Mouse (Mus musculus) retina, embryonic 14.5 days (tissue): ENCODE measurements at regions not wholly inside any gene's neighbourhood (a gene's known extent, or its start where the extent isn't known, plus 50 kb on each side); places are given as distances from the start of the nearest gene placed in this dataset.

Experiments used
- DNase-seq: peaks from one replicate; pipeline ENCODE4 v3.0.0-alpha.2; 2015; ENCODE audit warnings: low spot score

DNA sequence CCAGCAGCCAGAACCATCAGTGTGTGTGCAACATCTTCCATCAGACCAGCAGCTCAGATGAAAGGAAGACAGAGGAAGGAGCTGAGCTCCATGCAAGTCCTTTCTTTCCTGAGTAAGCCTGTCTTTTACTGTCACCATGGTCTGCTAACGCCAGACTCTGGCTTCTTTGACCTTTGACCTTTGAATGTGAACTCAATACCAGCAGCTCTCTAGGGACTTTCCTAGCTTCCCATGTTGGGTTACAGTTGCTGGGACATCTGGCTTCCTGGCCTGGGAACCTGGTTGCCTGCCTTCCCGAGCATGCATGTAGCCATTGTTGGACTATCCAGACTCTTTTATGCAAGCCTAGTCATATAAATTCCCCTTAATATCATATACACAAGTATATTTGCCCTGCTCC lies 492.3 kb downstream of the Tmem132b start:
- DNase-seq = no peak

DNA sequence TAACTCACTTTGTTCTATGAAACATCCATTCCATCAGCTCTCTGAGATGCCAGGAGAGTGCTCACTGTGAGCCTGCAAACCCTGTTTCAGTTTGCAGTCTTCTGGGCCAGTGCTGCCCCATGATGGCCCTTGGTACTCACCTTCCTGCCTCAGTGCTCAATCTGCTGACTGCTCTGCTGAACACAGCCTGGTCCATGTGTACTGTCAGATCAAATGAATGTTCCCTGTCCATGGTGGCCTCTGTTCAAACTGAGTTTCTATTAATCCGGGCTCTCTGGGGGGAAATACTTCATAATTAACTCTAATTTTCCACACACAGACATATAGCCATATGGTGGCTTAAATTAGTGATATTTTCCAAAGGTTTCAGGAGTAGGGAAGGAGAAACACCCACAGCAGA lies 503.3 kb downstream of the Tmem132b start:
- peak; percentile 43 for DNase-seq

DNA sequence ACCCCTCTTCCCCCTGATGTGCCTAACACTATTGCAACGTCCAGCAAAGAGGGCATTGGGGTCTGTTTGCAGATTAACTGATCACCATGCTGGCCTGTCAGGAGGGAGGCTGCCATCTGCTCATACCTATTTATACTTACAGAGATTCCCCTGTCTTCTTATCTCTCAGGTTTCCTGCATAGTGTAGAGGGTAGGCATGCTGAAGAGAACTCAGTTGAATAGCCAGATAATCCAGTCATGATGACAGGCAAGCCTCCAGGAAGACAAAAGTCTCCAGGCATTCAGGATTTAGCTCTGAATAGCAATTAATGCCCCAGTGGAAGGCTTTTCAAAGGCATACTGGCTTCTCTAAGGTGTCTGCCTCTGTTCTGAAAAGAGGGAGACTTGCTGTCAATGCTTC lies 505.1 kb downstream of the Tmem132b start:
- no peak for DNase-seq

DNA sequence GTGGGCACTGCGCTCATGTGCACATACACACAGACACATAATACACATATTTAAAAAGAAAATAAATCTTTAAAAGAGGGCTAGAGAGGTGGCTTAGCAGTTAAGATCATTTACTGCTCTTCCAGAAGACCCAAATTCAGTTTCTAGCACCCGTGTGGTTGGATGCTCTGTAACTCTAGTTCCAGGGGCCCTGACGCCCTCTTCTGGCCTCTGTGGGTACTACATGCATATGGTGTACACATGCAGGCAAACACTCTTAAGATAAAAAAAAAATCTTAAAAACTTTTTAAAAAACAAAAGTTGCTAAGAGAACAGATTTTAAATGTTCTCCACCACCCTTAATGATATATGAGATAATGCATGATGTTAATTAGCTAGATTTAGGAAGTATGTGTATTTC lies 514.2 kb downstream of the Tmem132b start:
- no peak for DNase-seq

DNA sequence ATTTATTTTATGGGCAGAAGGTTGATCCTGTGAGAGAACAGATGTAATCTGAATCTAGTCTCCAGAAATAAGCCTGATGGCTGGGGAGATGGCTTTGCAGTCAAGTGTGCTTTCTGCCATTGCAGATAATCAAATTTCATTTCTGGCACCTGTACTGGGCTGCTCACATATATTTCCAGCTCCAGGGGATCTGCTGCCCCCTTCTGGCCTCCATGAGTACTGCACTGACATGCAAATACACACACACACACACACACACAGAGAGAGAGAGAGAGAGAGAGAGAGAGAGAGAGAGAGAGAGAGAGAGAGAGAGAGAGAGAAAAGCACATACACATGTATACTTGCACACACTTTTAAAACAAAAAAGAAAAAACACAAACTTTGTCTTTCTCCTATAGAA lies 532.1 kb downstream of the Tmem132b start:
- DNase-seq = no peak

DNA sequence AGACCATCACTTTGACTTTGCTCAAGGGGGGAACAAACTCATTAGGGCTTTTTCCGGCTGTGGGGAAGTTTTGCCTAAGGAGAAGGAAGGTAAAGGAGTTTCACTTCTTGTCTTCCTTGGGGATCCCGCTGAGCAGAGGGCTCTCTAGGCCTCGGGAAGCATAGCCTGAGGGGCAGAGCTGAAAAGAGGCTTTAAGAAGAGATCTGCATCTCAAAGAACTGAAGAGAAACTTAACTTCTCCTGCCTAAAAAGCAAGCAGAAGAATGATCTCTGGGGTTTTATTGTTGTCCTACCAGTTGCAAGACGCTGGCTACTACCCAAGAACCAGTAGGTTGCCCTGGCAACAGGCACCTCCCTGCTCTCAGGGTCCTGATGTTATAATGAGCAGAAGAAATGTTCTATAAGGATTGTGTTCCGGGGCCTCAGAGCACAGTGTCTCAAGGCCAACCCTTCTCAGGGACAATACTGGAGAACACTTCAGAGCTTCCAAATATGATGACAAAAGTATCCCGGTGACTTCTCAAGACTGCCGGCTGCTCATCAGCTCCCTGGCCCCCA lies 547.8 kb downstream of the Tmem132b start:
- peak; percentile 32 for DNase-seq

DNA sequence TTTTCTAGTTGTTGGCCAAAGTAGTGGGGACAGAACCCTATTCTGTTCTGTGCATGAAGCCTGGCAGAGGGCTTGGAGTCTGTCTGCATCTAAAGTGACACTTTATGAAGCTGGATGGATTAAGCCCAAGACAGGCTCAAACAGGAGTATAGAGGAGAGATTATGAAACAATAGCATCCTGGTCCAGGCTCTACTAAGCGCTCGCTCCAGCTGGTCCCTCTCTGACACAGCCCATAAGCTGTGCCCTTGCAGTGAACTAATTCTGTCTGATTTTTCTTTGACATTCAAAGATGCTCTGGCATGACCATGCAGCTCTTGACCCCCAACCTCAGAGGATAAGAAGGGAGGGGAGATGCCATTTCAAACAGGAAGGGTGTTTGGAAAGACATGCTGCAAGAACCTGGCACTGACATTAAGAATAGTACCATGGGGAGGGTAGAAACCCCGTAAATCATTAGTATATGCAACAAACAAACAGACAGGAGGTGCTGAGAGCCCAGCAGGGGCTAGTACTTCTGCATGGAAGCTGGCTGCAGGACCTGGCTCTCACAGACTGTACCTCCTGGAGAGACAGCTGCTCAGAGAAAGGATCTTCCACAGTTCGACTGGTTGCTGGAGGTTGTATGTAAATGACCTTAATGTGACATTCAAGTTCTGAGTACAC lies 556.8 kb downstream of the Tmem132b start:
- DNase-seq = peak; percentile 38

DNA sequence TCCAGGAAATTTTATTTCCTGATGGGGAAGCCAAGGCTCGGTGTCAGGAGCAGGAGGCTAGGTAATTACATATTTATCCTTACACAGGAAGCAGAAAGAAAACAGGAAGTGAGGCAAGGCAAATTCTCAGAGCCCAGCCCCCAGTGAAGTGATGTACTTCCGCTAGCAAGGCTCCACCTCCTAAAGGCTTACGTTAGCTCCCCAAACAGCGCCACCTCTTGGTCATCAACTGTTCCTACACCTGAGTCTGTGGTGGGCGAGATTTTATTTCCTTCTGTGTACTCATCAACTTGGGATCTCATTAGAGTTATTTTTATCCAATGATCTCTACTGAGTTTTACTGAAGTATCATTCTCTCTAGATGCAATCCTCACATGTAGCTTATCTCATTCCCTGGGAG lies 561.6 kb downstream of the Tmem132b start:
- no peak for DNase-seq

DNA sequence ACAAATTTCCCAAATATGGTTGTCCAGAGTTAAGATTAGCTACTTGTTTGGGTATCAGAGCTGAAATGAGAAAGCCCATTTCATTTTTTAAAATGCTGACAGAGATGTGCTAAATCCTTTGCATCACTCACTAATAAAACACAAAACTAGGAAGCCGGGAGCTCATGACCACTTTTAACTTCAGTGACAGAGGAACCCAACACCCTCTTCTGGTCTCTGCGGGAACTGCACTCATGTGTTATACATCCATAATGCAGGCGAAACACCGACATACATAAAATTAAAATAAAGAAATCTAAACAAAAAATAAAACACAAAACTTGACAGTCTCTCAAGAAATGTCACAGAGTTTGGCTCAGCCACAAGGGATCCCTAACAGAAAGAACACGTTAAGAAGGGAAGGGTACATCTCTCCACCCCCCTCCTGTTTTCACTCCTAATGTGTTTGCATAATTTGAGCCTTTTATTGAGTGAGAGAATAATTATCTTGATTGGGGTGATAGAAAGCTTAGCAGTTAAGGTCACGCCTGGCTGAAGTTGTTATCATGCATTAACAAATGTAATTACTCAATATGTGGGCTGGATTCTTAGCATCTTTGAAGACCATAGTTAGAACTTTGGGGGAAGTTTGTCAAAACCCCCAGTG lies 565.2 kb downstream of the Tmem132b start:
- DNase-seq = peak; percentile 44

DNA sequence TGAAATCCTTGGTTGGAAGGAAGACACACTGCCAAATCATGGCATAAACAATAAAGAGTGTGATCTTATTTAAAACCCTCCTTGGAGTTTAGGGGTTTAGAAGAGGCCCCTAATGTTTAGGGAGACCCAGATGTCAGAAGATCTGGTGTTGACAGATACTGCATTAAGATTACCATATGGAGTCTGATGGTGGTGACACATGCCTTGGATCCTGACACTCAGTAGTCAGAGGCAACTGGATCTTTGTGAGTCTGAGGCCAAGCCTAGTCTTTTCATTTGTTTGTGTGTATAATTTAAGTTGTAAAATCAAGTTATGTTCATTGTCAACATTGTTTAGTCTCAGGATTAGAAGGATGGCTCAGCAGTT lies 565.7 kb downstream of the Tmem132b start:
- DNase-seq = no peak

DNA sequence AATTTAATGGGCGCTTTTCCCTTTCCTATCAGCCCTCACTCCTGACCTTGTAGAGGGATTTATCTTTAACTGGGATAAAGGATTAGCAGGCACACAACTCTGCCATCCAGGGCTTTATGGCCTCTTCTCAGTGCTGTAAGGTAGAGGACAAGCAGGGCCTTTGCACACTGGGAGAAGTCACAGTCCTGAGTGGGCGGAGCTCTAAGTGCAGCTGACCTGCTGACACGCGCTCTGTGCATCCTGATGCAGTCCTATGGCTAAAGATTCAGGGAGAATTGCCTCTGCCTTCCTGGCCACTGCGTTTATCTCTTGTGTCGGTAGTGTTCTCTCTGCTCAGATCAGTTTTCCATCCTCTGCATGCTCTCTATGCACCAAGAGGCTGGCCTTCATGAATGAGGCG lies 566.9 kb downstream of the Tmem132b start:
- DNase-seq = no peak

DNA sequence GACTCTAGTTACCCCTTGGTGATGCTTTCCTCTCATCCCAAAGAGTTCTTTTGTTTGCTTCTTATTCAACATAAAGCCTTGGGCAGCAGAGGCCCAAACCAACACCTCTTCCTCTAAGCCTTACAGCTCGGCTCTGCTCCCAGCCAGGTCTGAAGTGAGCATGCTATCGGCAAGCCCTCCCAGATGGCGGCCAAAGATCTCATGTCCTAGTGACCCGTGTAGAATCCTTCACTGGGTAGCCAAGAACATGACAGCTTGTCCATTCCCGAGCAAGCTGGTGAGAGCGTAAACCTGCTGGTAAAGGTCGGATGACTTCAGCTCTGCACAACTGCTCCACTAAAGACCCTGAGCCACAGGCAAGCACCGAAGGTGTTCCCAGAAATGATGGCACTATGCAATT lies 568.4 kb downstream of the Tmem132b start:
- DNase-seq = no peak

DNA sequence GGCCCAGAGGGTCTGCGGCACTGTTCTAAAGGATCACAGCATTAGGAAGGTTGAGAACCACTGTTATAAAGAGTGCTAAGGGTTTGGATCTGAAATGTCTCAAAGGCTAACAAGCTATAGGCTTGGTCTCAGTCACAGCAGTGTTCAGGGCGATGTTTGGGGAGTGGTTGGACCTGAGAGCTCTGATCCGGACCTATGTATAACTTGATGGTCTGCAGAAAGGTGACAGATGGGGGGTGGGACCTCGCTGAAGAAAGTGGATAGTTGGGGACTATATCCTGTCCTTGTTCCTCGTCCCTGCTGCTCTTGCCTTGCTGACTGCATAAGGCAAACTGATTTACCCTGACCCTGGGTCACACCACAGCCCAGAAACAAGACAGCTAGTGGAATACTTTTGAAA lies 572.9 kb downstream of the Tmem132b start:
- no peak for DNase-seq

DNA sequence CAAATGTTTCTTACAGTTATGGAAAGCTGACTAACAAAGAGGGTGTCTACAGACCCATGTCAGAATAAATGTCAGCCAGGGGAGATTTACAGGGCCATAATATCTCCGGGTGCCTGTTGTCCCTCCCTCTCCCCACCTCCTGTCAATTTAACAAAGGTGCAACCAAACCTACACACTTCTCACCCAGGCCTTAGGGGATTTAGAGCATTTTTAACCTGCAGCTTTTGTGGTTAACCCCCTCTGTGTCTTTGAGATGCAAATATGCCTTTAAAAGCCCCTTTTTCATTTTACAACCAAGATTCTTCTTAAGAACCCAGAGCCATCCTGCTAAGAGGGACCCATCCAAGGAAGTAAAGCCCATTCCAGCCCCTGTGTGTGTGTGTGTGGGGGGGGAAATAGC lies 573.3 kb downstream of the Tmem132b start:
- DNase-seq = no peak

DNA sequence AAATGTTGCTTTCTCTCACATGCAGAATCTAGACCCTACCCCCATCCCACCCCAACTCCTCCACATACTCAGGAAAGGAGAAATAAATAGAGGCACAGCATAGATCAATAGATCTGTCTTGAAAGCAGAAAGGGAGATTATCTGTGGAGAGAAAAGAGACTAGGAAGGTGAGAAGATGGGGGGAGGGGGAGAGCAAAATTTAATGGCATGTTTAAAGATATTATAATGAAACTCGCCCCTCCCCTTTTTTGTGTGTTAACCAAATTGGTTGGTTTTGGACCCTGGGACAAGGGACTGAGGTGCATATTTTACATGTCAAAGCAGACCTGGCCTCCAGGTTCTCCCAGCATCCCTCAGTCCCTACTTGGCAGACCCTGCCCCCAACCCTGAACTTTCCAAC lies 573.9 kb downstream of the Tmem132b start:
- DNase-seq = no peak

DNA sequence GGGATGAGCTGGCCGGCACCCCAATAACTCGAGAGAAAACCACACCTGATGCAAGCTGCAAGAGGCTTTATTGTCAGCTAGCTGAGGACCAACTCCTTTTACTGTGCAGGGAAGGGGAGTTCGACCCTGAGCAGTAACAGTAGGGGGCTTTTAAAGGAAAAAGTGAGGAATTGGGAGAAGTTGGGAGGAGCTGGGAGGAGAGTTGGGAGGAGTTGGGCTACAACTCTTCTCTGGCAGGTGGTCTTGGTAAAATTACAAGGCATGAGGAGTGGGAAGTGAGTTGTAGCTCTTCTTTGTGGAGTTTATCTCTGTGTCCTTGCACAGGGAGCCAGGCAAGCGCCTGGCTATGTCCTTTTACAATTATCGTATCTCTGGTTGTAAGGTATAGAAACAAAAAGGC lies 575.4 kb downstream of the Tmem132b start:
- no peak for DNase-seq

DNA sequence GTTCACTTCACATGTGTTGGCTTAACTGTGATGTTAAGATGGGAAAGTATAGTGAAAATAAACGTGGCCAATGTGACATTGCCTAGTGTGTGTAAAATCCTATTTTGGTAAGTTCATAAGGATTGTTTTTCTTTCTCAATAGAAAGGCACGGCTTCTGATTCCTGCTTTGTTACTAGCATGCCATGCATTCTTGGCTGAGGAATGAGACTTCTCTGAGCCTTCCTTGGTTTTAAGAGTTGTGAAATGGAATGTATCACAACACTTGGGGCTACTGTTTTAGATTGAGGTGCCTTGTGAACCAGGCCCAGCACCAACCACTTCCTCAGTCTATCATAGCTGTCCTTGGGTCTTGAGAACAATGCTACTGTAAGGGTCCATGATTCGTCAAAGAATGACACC lies 577.3 kb downstream of the Tmem132b start:
- DNase-seq = no peak

DNA sequence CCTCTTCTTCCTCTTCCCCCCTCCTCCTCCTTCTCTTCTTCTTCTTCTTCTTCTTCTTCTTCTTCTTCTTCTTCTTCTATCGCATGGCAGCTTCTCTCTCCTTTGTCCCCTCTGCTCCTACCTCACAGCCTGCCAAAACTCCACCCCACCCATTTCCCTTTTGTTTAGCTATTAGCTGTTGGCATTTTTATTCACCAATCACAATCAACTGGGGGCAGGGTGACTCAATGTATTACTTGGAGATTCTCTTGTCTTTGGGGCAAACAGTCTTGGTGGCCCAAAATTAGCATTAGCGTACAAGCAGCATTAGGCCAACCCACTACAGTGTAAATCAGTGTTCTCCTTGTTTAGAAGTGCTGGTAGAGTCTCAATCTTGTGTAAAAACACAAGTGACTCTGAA lies 585.7 kb downstream of the Tmem132b start:
- DNase-seq = no peak

DNA sequence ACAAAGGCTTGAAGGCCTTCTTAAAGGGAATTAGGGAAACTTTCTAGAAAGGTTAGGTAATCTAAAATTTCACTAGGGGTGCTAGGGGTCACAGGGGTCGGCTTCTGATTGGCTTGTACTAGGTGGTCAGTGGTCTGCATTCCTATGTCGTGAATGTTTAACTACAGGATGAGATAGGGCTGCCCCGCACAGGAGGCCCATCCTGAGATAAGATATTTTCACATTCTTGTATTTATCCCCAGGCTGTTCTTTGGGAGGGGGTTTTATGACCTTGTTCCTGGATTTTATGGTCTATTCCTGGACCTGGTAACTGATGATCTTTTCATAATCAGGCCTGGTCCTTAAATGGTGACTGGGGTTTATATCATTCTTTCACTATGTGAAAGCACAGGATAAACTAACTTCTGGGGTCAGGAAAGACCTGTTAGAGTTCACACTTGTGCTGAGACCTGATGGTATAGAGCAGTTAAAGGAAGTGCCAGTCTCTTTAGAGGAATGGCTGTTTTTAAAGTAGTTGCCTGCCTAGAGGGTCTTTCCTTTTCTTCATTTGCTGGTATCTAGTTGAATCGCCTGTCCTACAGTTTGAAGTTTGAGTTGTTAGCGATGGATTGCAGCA lies 586.4 kb downstream of the Tmem132b start:
- no peak for DNase-seq

DNA sequence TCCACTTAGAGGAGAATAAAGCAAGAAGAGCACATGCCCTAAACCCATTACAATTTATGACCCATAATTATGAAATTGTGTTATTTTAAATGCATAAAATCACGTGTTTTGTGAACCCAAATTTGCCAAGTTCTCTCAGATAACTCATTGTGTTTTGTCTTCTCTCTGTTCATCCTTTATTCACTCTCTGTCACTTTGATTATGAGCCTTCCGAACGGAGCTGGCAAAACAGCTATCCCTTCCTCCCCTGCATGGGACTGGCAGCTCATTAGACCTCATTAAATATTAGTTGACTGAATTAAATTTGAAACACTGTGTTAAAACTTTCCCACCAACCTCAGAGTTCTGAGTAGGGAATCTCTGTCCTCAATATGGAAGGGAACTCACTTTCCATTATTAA lies 587.2 kb downstream of the Tmem132b start:
- peak; percentile 82 for DNase-seq

DNA sequence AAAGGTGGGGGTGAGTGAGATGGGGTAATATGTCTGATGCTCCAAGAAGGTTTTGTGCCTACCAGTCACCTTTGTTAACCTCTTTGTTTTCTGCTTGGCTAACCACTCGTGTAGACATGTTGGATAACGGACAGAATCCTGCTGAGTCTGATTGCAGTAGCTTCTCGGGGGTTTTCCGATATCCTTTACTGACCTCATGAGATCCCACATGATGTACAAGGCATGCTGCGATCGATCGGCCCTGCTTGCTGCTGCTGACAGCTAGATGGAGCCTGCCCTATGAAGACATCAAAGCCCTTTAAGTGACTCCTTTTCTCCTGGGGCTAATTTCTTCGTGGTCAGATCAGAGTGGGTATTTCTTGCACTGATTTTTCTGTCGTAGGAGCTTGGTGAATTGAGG lies 591.6 kb downstream of the Tmem132b start:
- DNase-seq = peak; percentile 72

DNA sequence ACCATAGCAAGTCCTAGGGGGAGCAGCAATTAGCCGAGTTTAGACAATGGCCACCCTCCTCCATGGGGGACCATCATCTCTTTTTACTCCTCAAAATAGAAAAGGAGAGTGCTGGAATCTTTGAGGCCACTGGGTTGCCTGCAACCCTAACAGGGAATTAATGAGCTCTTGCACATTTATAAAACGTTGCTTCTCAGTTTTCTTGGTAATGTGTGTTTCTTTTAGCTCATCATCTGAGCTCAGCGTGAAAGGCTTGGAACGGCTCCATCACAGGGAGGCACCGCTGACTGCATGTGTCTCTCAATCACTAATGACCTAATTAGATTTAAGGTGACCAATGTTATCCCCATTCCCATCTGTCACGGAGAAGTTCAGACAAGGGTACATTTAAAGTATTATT lies 595.9 kb downstream of the Tmem132b start:
- peak; percentile 76 for DNase-seq

DNA sequence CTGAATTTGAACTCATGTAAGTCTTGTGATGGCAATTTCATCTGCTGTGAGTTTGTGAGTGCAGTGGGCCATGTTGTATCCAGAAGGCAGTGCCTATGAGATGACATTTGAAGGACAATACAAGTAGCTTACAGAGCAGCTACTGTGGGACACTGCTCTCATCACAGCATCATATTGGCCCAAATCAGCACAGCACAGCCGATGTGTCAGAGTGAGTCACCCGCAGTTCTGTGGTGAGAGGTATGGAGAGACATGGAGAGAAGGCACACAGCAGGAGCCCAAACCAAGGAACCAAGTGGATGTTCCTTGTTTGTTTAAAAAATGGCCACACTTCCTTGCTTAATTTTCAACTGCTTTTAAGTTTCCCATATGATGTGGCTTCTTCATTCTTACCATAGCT lies 617.3 kb downstream of the Tmem132b start:
- no peak for DNase-seq
